Mouse (Mus musculus): ENCODE data around the gene Dlgap1.

The Dlgap1 gene

DNA sequence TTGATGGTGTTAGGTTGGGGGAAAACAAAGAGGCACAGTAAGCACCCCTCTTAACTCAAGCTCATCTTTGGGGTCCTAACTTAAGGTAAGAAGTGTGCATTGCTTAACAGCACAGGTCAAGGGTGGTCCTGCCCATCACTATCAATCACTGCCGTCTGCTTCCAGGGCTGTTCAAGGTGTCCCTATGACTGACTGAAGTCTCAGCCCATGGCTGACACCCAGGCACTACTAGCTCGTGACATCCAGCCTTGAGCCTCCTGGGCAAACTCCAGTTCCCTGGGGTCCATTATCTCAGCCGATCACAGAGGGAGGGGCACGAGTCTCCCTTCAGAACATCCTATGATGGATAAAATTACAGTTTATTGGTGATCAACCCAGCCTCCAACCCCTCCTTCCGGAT is 897.2 kb downstream of the Dlgap1 start:
- no peak for DNase-seq (ENCODE audit: low spot score)

GRCm38 (mm10) chr17:70866538-70867114 is 897.8 kb downstream of the Dlgap1 start:
- no peak for DNase-seq (ENCODE audit: low spot score)

DNA sequence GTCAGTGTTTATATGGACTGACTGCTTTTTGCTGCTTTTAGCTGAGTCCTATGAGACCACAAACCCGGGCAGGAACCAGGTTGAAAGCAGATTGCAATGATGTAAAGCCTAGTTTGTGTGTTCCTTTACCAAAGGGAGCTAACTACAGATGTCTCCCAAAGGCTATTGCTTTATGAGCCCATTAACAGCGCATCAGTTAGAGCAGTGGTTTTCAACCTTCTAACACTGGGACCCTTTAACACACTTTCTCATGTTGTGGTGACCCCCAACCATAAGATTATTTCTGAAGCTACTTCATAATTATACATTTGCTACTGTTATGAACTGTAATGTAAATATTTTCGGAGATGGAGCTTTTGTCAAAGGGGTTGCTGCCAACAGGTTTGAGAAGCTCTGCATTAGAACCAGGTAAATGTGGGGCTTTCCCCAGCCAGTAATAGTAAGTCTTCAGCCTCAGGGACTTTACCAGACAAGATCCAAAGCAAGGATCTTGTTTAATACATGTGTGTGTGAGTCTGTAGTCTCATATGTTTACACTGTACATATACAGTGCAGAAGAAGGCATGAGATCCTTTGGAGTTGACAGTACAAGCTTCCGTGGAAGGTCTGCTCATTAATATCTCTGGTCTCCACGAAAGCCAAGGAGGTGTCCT is 899.8 kb downstream of the Dlgap1 start:
- no peak for DNase-seq (ENCODE audit: low spot score)

- no peak for DNase-seq (ENCODE audit: low spot score)
Measured at GRCm38 (mm10) chr17:70870581-70870980, 901.7 kb downstream of the Dlgap1 start.
